Mouse (Mus musculus) liver, embryonic 11.5 days (tissue): ENCODE data around the gene Stxbp3. TPM values are rescaled to one million over a fixed set of nuclear protein-coding genes. Genes with fewer than 3 reads are reported as not detected.
A peak's percentile ranks its signal among the peaks of the same experiment; 100 is the strongest.

Experiments used
- ATAC-seq: fragments of 200-750 bp; cut with Nextera tagmentation; replicated peaks from 2 replicates; pipeline ENCODE4 v1.8.0; 2017; ENCODE audit warnings: moderate number of reproducible peaks, mild to moderate bottlenecking, moderate TSS enrichment, moderate library complexity; ENCODE audit not compliant: low FRiP score
- DNase-seq: peaks from one replicate; pipeline ENCODE4 v3.0.0-alpha.2; 2017; ENCODE audit warnings: low spot score
- H3K27ac ChIP-seq: fragments of 300-500 bp; sonication (generic); 2 replicates; pipeline ENCODE4 v1.5.1; 2014; ENCODE audit warnings: mild to moderate bottlenecking, low read depth, low read length, control low read depth
- H3K27me3 ChIP-seq: fragments of 300-500 bp; sonication (generic); replicated peaks from 2 replicates; pipeline ENCODE4 v1.6.1; 2014; ENCODE audit warnings: low read length, mixed read lengths; ENCODE audit not compliant: control insufficient read depth, insufficient read depth
- H3K36me3 ChIP-seq: fragments of 300-500 bp; sonication (generic); 2 replicates; pipeline ENCODE4 v1.6.1; 2014; ENCODE audit warnings: mild to moderate bottlenecking, low read length, moderate library complexity, mixed read lengths; ENCODE audit not compliant: control insufficient read depth, insufficient read depth
- H3K4me1 ChIP-seq: fragments of 300-500 bp; sonication (generic); replicated peaks from 2 replicates; pipeline ENCODE4 v1.6.1; 2014; ENCODE audit warnings: low read length, mixed read lengths; ENCODE audit not compliant: control insufficient read depth, insufficient read depth
- H3K4me2 ChIP-seq: fragments of 300-500 bp; sonication (generic); 2 replicates; pipeline ENCODE4 v1.6.1; 2014; ENCODE audit warnings: mild to moderate bottlenecking, control low read depth, moderate library complexity
- H3K4me3 ChIP-seq: fragments of 300-500 bp; sonication (generic); 2 replicates; pipeline ENCODE4 v1.5.1; 2014; ENCODE audit warnings: low read depth, low read length, control low read depth
- H3K9ac ChIP-seq: fragments of 300-500 bp; sonication (generic); 2 replicates; pipeline ENCODE4 v1.6.1; 2014; ENCODE audit warnings: low read depth, low read length, control low read depth
- H3K9me3 ChIP-seq: fragments of 300-500 bp; sonication (generic); 2 replicates; pipeline ENCODE4 v1.6.1; 2016; ENCODE audit warnings: low read length, inconsistent platforms, mixed read lengths; ENCODE audit not compliant: control insufficient read depth
- WGBS: fragments of 180-500 bp; shearing (Covaris S2); extraction: QIAGEN DNeasy Blood & Tissue Kit; methylation state at CpG from one replicate; pipeline ENCODE4 v1.1.7; 2014; 5-methylcytosine and 5-hydroxymethylcytosine counted together
- polyA plus RNA-seq: library from polyadenylated mRNA; unstranded; fragments of >200 nt; fragmentation: Nextera tagmentation; extraction: Ambion mirVana; gene quantifications from 2 replicates; pipeline ENCODE4 v1.2.1, GENCODE M21; 2014

Gene Stxbp3
- polyA plus RNA-seq, 1 experiment from 2014 or later: 35.6 TPM

GRCm38 (mm10) chr3:108759566-108760420, 80.5 kb downstream of the Stxbp3 start:
- H3K27me3 ChIP-seq: no peaks in the 10 kb centered on the region; the same call in 1 of the 2 replicates
- no peak overlapping the region for H3K27ac ChIP-seq
- WGBS: 83% methylated on average over 11 of the region's 11 CpGs
- no peak overlapping the region for H3K9ac ChIP-seq
- H3K4me3 ChIP-seq: no peak overlapping the region
- H3K36me3 ChIP-seq: no peaks in the 10 kb centered on the region
- no peak overlapping the region for H3K4me2 ChIP-seq
- ATAC-seq: no peak
- DNase-seq: no peak
- H3K9me3 ChIP-seq: no peaks in the 10 kb centered on the region
- peaks cover 6% of the 10 kb centered on the region; the same call in 1 of the 2 replicates for H3K4me1 ChIP-seq

GRCm38 (mm10) chr3:108757570-108757969, 82.8 kb downstream of the Stxbp3 start:
- DNase-seq (no peak), ATAC-seq (no peak)
- H3K4me1 ChIP-seq: peaks cover 8% of the 10 kb centered on the region; the same call in 1 of the 2 replicates
- H3K27me3 ChIP-seq: no peaks in the 10 kb centered on the region
- H3K4me2 ChIP-seq: no peak overlapping the region
- no peaks in the 10 kb centered on the region for H3K9me3 ChIP-seq
- no peak overlapping the region for H3K27ac ChIP-seq
- no peak overlapping the region for H3K9ac ChIP-seq
- WGBS: 72% methylated on average over 9 of the region's 9 CpGs
- no peak overlapping the region for H3K4me3 ChIP-seq
- no peaks in the 10 kb centered on the region for H3K36me3 ChIP-seq

- Histone ChIP-seq H3K9me3 (no peaks in the 10 kb centered on the region), H3K9ac (no peak overlapping the region), H3K4me2 (no peak overlapping the region), H3K36me3 (no peaks in the 10 kb centered on the region), H3K27ac (no peak overlapping the region), H3K4me3 (no peak overlapping the region), H3K27me3 (no peaks in the 10 kb centered on the region), H3K4me1 (peaks cover 15% of the 10 kb centered on the region)
- no peak for DNase-seq
- 85% methylated on average over 1 of the region's 1 CpGs for WGBS
- ATAC-seq: no peak
These were observed 84.2 kb downstream of the Stxbp3 start for GRCm38 (mm10) chr3:108756131-108756530.

GRCm38 (mm10) chr3:108755542-108755941, 84.8 kb downstream of the Stxbp3 start:
- Histone ChIP-seq H3K9ac (no peak overlapping the region), H3K36me3 (no peaks in the 10 kb centered on the region), H3K27ac (no peak overlapping the region), H3K27me3 (no peaks in the 10 kb centered on the region), H3K9me3 (no peaks in the 10 kb centered on the region), H3K4me2 (0 out of 2 replicates have a peak overlapping the region, but pooled peaks have one; percentile 5), H3K4me1 (peaks cover 15% of the 10 kb centered on the region), H3K4me3 (no peak overlapping the region)
- 45% methylated on average over 2 of the region's 2 CpGs for WGBS
- DNase-seq (no peak), ATAC-seq (peak; percentile 67)

GRCm38 (mm10) chr3:108754541-108754940, 85.8 kb downstream of the Stxbp3 start:
- Histone ChIP-seq H3K9ac (no peak overlapping the region), H3K4me1 (peaks cover 15% of the 10 kb centered on the region), H3K27me3 (no peaks in the 10 kb centered on the region), H3K9me3 (no peaks in the 10 kb centered on the region), H3K4me2 (no peak overlapping the region), H3K27ac (no peak overlapping the region), H3K36me3 (no peaks in the 10 kb centered on the region), H3K4me3 (no peak overlapping the region)
- no peak; the same call in 1 of the 2 replicates for ATAC-seq
- no peak for DNase-seq
- 65% methylated on average over 1 of the region's 1 CpGs for WGBS

- H3K4me3 ChIP-seq: 0 out of 2 replicates have a peak overlapping the region, but pooled peaks have one; percentile 1
- H3K27ac ChIP-seq: peak overlapping the region; percentile 44
- no peaks in the 10 kb centered on the region; the same call in 1 of the 2 replicates for H3K27me3 ChIP-seq
- 0 out of 2 replicates have a peak overlapping the region, but pooled peaks have one; percentile 35 for H3K9ac ChIP-seq
- WGBS: 32% methylated on average over 6 of the region's 6 CpGs
- H3K4me1 ChIP-seq: peaks cover 15% of the 10 kb centered on the region
- no peaks in the 10 kb centered on the region for H3K9me3 ChIP-seq
- H3K4me2 ChIP-seq: peak overlapping the region; percentile 40
- peak; percentile 89 for ATAC-seq
- no peaks in the 10 kb centered on the region for H3K36me3 ChIP-seq
- no peak for DNase-seq
These were observed 88.6 kb downstream of the Stxbp3 start for GRCm38 (mm10) chr3:108751691-108752090.

- H3K27me3 ChIP-seq: no peaks in the 10 kb centered on the region; the same call in 1 of the 2 replicates
- no peak overlapping the region for H3K9ac ChIP-seq
- DNase-seq (no peak), ATAC-seq (peak; percentile 75)
- WGBS: 46% methylated on average over 6 of the region's 6 CpGs
- 0 out of 2 replicates have a peak overlapping the region, but pooled peaks have one; percentile 1 for H3K4me3 ChIP-seq
- no peaks in the 10 kb centered on the region for H3K36me3 ChIP-seq
- H3K4me2 ChIP-seq: peak overlapping the region; percentile 40
- no peaks in the 10 kb centered on the region for H3K9me3 ChIP-seq
- H3K27ac ChIP-seq: peak overlapping the region; percentile 44
- peaks cover 15% of the 10 kb centered on the region for H3K4me1 ChIP-seq
These were observed 89.3 kb downstream of the Stxbp3 start for GRCm38 (mm10) chr3:108751061-108751460.

- no peak for ATAC-seq
- Histone ChIP-seq H3K4me3 (no peak overlapping the region), H3K4me2 (no peak overlapping the region), H3K27ac (no peak overlapping the region), H3K27me3 (no peaks in the 10 kb centered on the region; the same call in 1 of the 2 replicates), H3K9me3 (no peaks in the 10 kb centered on the region), H3K9ac (no peak overlapping the region), H3K4me1 (peaks cover 5% of the 10 kb centered on the region), H3K36me3 (no peaks in the 10 kb centered on the region)
- WGBS: 82% methylated on average over 4 of the region's 4 CpGs
- no peak for DNase-seq
These were observed 96.3 kb downstream of the Stxbp3 start for GRCm38 (mm10) chr3:108744060-108744459.
